Mouse (Mus musculus) midbrain, embryonic 15.5 days (tissue): Measurements from ENCODE around the gene Cc2d2a. TPM values are rescaled to one million over a fixed set of nuclear protein-coding genes. Genes with fewer than 3 reads are reported as not detected.

Experiments used
- ATAC-seq: fragments of 200-750 bp; cut with Nextera tagmentation; replicated peaks from 2 replicates; pipeline ENCODE4 v1.8.0; 2017; ENCODE audit warnings: moderate TSS enrichment
- H3K27ac ChIP-seq: fragments of 300-500 bp; sonication (generic); 2 replicates; pipeline ENCODE4 v1.5.1; 2015; ENCODE audit warnings: mild to moderate bottlenecking, inconsistent platforms
- H3K27me3 ChIP-seq: fragments of 300-500 bp; sonication (generic); replicated peaks from 2 replicates; pipeline ENCODE4 v1.6.1; 2015; ENCODE audit warnings: inconsistent platforms
- H3K36me3 ChIP-seq: fragments of 300-500 bp; sonication (generic); replicated peaks from 2 replicates; pipeline ENCODE4 v1.6.1; 2015; ENCODE audit warnings: inconsistent platforms
- H3K4me1 ChIP-seq: fragments of 300-500 bp; sonication (generic); 2 replicates; pipeline ENCODE4 v1.6.1; 2015; ENCODE audit warnings: inconsistent platforms
- H3K4me2 ChIP-seq: fragments of 300-500 bp; sonication (generic); 2 replicates; pipeline ENCODE4 v1.6.1; 2015; ENCODE audit warnings: inconsistent platforms, mild to moderate bottlenecking, moderate library complexity
- H3K4me3 ChIP-seq: fragments of 300-500 bp; sonication (generic); 2 replicates; pipeline ENCODE4 v1.5.1; 2015; ENCODE audit warnings: mild to moderate bottlenecking, inconsistent platforms
- H3K9ac ChIP-seq: fragments of 300-500 bp; sonication (generic); 2 replicates; pipeline ENCODE4 v1.6.1; 2015; ENCODE audit warnings: mild to moderate bottlenecking, inconsistent platforms
- H3K9me3 ChIP-seq: fragments of 300-500 bp; sonication (generic); 2 replicates; pipeline ENCODE4 v1.6.1; 2016; ENCODE audit warnings: inconsistent platforms
- WGBS: fragments of 180-500 bp; shearing (Covaris S2); methylation state at CpG from one replicate; pipeline ENCODE4 v1.1.7; 2015; ENCODE audit warnings: mixed read lengths; 5-methylcytosine and 5-hydroxymethylcytosine counted together
- polyA plus RNA-seq: library from polyadenylated mRNA; unstranded; fragments of >200 nt; fragmentation: Nextera tagmentation; extraction: Ambion mirVana; gene quantifications from 2 replicates; pipeline ENCODE4 v1.2.1, GENCODE M21; 2015

Cc2d2a gene
- polyA plus RNA-seq, 1 experiment from 2014 or later = 8.5 TPM

DNA sequence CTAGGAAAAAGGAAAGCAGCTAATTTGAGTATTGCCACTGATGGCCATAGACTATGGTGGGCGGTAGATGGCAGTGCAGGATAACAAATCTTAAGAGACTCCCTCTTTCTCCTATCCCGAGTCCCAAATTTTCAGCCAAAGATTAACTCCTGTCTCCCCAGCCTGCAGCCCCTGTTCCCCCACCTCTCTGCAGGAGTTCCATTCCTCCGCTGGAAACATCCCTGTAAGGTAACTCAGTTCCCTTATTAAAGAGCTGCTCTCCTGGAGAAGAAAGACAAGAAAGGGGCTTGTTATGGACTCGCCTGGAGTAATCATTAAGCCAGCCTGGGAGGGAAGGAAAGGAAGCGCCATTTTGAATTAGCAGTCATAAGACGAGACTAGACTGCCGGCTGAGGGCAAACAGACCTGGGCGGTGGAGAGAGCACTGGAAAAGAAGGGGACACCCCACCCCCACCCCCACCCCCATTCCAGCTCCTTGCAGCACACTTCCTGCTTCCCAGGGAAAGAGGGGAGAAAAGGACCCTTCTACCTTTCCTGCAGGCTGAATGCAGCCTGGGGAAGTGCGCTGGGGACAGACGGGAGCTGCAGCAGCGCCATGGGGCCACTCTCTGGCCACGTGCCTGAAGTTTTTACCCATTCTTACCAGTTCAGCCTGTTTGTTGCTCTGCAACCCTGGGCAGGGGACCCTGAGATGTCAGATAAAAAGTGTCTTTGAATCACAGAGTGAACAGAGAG lies 10.2 kb downstream of the Cc2d2a start:
- WGBS = under 1% methylated on average over 12 of the region's 12 CpGs
- H3K9me3 ChIP-seq = no peaks in the 10 kb centered on the region
- 0 out of 2 replicates have a peak, but pooled peaks cover 2% of the 10 kb centered on the region for H3K36me3 ChIP-seq
- H3K4me1 ChIP-seq = peaks cover 9% of the 10 kb centered on the region
- H3K4me2 ChIP-seq = peak overlapping the region; percentile 55
- no peaks in the 10 kb centered on the region for H3K27me3 ChIP-seq
- peak overlapping the region; percentile 59 for H3K4me3 ChIP-seq
- H3K9ac ChIP-seq = peak overlapping the region; percentile 49
- H3K27ac ChIP-seq = peak overlapping the region; percentile 95
- peak; percentile 97 for ATAC-seq

DNA sequence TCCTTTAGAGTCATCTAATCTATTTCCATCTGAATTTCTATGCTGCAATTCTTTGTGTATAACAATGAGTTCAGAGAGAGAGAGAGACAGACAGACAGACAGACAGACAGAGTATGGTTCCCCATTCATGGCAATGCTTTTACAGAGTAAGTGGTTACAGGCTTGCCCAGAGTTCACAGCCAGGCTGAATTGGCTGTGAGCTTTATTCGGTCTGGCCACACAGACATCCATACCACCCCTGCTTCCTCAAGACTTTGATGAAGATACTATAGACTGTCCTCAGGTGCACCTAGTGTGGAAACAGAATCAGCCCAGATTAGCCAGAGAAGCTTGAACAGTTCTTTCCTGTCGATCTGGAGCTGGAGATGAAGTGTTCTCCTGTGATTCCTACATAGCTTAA lies 10.9 kb downstream of the Cc2d2a start:
- peaks cover 9% of the 10 kb centered on the region for H3K4me1 ChIP-seq
- 0 out of 2 replicates have a peak, but pooled peaks cover 2% of the 10 kb centered on the region for H3K36me3 ChIP-seq
- H3K27me3 ChIP-seq = no peaks in the 10 kb centered on the region
- peak overlapping the region; percentile 95 for H3K27ac ChIP-seq
- H3K4me2 ChIP-seq = peak overlapping the region; percentile 55
- no peaks in the 10 kb centered on the region for H3K9me3 ChIP-seq
- no peak for ATAC-seq
- peak overlapping the region; percentile 59 for H3K4me3 ChIP-seq
- WGBS = 81% methylated on average over 2 of the region's 2 CpGs
- H3K9ac ChIP-seq = peak overlapping the region; percentile 49

DNA sequence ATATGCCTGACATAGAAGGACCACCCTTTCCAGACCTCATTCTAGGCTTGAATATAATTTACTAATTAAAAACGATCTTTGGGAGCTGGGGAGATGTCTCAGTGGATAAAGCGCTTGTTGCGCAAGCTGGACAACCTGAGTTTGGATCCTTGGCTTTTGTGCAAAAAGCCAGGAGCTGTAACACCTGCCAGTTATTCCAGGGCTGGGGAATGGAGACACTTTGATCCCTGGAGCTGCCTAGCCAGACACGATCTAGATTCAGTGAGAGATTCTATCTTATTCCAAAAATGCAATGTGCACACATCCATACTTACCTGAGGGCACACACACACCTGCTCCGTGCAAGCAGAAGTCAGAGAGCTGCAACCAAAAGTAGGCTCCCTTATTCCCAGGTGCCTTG lies 23.3 kb downstream of the Cc2d2a start:
- Histone ChIP-seq H3K4me1 (no peaks in the 10 kb centered on the region), H3K9ac (no peak overlapping the region), H3K9me3 (no peaks in the 10 kb centered on the region), H3K36me3 (peaks cover 28% of the 10 kb centered on the region), H3K4me2 (no peak overlapping the region), H3K27me3 (no peaks in the 10 kb centered on the region), H3K4me3 (no peak overlapping the region), H3K27ac (no peak overlapping the region)
- ATAC-seq = no peak
- whole genome bisulfite sequencing = 94% methylated on average over 5 of the region's 5 CpGs

DNA sequence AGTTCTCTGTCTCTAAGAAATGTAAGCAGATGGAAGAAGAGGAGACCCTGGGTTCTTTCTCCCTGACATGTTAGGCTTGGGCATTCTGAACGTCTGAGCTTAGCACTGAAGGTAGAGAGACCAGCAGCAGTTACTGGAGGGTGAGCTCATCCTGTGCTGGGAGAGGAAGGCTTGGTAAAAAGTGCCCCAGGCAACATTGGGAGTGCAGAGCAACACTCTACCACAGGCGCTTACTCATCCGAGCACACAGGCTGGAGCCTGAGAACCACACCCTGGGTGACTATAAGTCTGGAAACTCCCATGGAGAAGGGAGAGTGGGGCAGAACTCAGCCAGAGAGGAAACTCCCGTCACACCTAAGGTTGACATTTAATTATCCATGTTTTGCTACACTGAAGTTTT lies 30.3 kb downstream of the Cc2d2a start:
- Histone ChIP-seq H3K4me1 (no peaks in the 10 kb centered on the region), H3K36me3 (peaks cover 14% of the 10 kb centered on the region), H3K9ac (no peak overlapping the region), H3K27ac (no peak overlapping the region), H3K4me3 (no peak overlapping the region), H3K27me3 (no peaks in the 10 kb centered on the region), H3K4me2 (no peak overlapping the region), H3K9me3 (no peaks in the 10 kb centered on the region)
- ATAC-seq = no peak
- 84% methylated on average over 4 of the region's 4 CpGs for WGBS

DNA sequence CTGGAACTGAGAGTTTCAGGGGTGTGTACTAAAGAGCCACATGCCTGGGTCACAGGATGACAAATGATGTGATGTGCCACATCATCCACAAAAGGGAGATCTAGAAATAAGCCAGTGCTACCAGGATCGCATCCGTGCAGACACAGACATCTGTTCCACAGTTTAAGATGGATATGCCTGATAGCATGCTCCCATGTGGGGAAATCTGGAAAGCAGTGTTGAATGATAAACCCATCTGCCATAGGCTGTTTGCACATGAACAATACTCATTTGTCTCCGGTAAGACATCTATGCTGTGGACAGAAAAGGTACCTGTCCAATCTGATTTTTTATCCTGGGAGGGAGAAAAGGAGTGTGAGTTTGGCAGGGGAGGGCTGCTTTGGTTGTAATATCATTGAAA lies 35.0 kb downstream of the Cc2d2a start:
- WGBS = 76% methylated on average over 3 of the region's 3 CpGs
- H3K27ac ChIP-seq = no peak overlapping the region
- H3K36me3 ChIP-seq = peaks cover 12% of the 10 kb centered on the region
- no peaks in the 10 kb centered on the region for H3K27me3 ChIP-seq
- no peaks in the 10 kb centered on the region for H3K9me3 ChIP-seq
- H3K4me3 ChIP-seq = no peak overlapping the region
- H3K9ac ChIP-seq = no peak overlapping the region
- H3K4me2 ChIP-seq = no peak overlapping the region
- ATAC-seq = no peak
- no peaks in the 10 kb centered on the region for H3K4me1 ChIP-seq

DNA sequence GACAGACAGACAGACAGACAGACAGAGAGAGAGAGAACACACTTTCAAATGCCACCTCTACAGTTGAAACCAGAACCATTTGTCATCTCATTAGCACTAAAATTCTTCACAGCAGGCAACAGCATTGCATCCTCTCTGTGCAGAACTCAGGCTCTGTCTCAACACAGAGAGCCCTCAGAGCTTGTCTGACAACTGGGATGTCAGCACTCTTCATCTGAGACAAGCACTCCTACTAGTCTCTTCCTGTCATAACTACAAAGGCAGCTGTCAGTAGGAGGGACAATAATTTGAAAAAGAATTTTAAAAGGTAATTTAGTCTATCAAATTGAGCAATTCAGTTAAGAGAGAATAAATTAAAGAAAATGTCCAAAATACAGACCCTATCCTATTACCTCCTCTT lies 37.1 kb downstream of the Cc2d2a start:
- Histone ChIP-seq H3K4me1 (no peaks in the 10 kb centered on the region), H3K27me3 (no peaks in the 10 kb centered on the region), H3K27ac (no peak overlapping the region), H3K4me3 (no peak overlapping the region), H3K9ac (no peak overlapping the region), H3K36me3 (peaks cover 16% of the 10 kb centered on the region; the same call in 1 of the 2 replicates), H3K4me2 (no peak overlapping the region), H3K9me3 (no peaks in the 10 kb centered on the region)
- no peak for ATAC-seq

DNA sequence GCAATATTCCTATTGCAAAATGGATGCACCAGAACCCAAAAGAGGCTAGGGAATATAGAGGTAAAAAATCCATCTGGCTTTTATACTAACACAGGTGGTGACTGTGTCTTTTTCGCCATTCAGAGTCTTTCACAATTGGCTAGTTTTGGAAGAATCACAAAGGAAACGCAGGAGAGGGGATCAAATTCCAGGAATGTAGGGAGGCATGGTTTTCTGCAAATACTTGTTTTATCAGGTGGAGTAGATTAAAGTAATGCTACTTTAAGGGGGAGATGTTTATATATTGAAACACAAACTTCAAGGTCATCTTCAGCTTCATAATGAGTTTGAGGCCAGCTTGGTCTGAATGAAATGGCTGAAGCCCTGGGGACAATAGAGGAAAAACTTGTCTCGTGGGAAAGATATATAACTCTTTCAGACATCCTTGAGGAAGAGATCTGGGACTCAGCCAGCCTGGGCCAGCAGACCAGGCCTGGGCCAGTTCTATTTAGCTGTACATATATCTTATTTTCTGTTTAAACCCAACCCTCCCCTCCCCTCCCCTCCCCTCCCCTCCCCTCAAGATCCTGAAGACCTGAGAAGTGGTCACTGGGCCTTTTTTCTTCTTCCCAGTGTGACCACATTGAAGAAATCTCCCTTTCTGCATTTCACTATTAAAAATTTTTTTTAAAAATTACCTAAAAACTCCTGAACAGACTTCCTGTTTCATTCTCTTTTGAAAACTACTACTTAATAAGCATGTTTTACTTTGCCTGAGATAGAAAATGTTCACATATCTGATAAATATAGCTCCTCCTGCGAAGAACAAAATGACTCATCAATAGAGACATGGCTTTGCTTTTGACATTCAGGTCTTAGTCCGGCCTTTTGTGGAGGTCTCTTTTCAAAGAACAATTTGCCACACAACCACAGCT lies 59.6 kb downstream of the Cc2d2a start:
- Histone ChIP-seq H3K9ac (no peak overlapping the region), H3K36me3 (0 out of 2 replicates have a peak, but pooled peaks cover 6% of the 10 kb centered on the region), H3K4me1 (no peaks in the 10 kb centered on the region), H3K9me3 (no peaks in the 10 kb centered on the region), H3K27ac (no peak overlapping the region), H3K4me3 (no peak overlapping the region), H3K4me2 (no peak overlapping the region), H3K27me3 (no peaks in the 10 kb centered on the region)
- no peak for ATAC-seq
- 78% methylated on average over 5 of the region's 5 CpGs for WGBS

DNA sequence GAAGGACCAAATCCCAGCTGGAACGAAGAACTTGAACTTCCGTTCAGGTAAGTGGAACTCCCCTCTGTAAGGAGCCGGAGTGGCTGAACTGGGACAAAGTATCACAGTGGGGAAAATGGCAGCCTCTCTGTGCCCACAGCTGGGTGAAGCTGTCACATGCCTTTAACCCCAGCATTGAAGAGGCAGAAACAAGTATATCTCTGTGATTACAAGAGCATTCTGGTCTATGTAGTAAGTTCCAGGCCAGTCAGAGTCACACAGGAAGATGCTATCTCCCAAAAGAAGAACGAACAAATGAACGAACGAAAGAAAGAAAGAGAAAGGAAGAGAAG lies 60.3 kb downstream of the Cc2d2a start:
- Histone ChIP-seq H3K36me3 (0 out of 2 replicates have a peak, but pooled peaks cover 6% of the 10 kb centered on the region), H3K4me3 (no peak overlapping the region), H3K4me2 (no peak overlapping the region), H3K27me3 (no peaks in the 10 kb centered on the region), H3K4me1 (no peaks in the 10 kb centered on the region), H3K9me3 (no peaks in the 10 kb centered on the region), H3K27ac (no peak overlapping the region), H3K9ac (no peak overlapping the region)
- 89% methylated on average over 6 of the region's 6 CpGs for WGBS
- no peak for ATAC-seq

DNA sequence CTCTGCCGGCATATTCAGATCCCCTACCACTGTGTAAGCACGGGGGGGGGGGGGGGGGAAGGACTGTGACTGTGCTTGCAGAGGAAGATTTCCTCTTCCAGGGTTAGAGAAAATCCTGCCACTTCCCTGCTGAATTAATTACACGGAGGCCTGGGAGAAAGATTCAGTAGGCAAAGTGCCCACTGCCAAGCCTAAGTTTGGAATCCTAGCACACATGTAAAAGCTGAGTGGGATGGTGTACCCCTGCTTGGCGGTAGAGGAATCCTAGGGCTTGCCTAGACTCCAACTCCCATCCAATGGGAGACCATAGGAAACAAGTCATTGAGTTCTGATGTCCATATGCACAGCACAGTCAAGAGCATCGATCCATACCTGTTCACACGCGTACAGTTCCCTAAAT lies 61.7 kb downstream of the Cc2d2a start:
- Histone ChIP-seq H3K27me3 (no peaks in the 10 kb centered on the region), H3K4me1 (no peaks in the 10 kb centered on the region), H3K4me2 (no peak overlapping the region), H3K27ac (no peak overlapping the region), H3K9ac (no peak overlapping the region), H3K36me3 (0 out of 2 replicates have a peak, but pooled peaks cover 3% of the 10 kb centered on the region), H3K9me3 (no peaks in the 10 kb centered on the region), H3K4me3 (no peak overlapping the region)
- WGBS = 88% methylated on average over 7 of the region's 7 CpGs
- no peak for ATAC-seq

DNA sequence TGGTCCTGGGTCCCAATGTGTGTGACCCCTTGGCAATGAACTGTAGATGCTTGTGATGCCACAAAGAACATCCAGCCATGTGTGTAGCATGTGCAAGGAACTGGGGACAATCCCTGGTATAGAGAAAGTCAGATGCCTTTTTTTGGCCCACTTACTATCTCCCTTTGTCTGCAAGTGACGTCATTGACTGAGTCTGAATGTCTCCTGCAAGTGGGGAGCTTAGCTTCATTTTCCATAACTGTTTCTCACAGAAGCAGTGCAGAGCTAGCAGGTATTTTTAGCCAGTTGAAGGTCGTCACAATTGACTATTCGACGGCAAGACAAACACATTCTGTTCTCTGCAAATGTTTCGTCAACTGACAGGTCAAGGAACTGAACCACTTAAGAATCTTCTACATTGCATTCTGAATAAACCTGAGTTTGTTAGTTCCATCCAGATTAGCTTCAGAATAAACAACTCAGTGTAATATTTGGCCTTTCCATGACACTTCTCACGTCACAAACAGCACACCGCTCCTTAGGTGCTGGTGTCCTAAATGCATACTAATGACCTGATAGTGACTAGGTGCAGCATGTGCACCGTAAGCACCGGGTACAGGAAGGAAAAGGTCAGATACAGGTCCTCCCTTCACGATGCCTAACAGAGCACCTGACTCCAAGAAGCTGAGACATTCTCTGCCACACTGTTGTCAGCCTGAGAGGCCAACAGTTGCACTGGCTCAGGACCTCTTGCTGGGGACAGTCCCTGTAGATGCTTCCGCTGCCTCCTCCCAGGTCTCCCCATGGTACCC lies 66.4 kb downstream of the Cc2d2a start:
- no peaks in the 10 kb centered on the region for H3K27me3 ChIP-seq
- H3K4me2 ChIP-seq = no peak overlapping the region
- no peak overlapping the region for H3K4me3 ChIP-seq
- 86% methylated on average over 11 of the region's 11 CpGs for WGBS
- H3K9ac ChIP-seq = no peak overlapping the region
- no peaks in the 10 kb centered on the region for H3K4me1 ChIP-seq
- no peak overlapping the region for H3K27ac ChIP-seq
- no peaks in the 10 kb centered on the region for H3K9me3 ChIP-seq
- no peak for ATAC-seq
- no peaks in the 10 kb centered on the region for H3K36me3 ChIP-seq

DNA sequence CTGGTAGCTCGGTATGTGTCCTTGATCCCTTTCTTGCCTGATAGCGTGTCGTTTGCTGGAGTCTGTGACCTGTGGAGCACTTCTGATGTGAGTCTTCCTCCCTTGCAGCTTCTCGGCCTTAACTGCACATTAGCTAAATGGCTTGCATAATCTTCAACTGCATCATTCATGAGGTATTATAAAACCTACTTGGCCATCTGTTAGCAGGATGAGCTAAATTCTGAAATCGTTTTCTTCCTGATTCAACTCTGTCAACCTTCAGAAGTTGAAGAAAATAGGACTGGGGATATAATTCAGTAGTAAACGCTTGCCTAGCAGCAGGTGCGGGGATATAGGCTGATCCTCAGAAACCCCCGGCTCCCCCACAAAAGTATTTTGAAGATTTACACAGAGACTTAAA lies 70.2 kb downstream of the Cc2d2a start:
- no peak overlapping the region for H3K4me2 ChIP-seq
- 63% methylated on average over 8 of the region's 8 CpGs for WGBS

DNA sequence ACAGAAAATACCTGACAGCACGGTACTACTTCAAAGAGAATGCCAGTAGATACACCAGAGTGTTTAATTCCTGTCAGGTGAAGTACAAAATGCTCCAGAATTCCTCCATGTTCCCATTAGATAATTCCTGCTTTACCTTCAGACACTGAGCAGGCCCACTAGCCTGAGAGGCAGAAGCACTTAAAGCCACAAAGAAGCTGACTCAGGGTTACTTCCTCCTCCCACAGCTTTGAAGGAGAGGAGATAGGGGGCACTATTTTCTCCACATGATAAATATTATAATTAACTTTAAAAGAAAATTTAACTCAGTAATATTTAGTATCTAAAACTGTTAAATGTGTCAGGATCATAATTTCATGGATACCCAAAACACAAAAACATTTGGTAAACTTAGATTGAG lies 82.0 kb downstream of the Cc2d2a start:
- Histone ChIP-seq H3K9me3 (no peaks in the 10 kb centered on the region), H3K27ac (no peak overlapping the region), H3K36me3 (0 out of 2 replicates have a peak, but pooled peaks cover 6% of the 10 kb centered on the region), H3K27me3 (no peaks in the 10 kb centered on the region), H3K4me1 (no peaks in the 10 kb centered on the region), H3K4me2 (no peak overlapping the region), H3K4me3 (no peak overlapping the region), H3K9ac (no peak overlapping the region)
- ATAC-seq = no peak
- WGBS = 91% methylated on average over 1 of the region's 1 CpGs

More for the DNA sequence above, 70.2 kb downstream of the Cc2d2a start:
- Histone ChIP-seq H3K9me3 (no peaks in the 10 kb centered on the region), H3K4me3 (no peak overlapping the region), H3K9ac (no peak overlapping the region), H3K27ac (no peak overlapping the region), H3K4me1 (no peaks in the 10 kb centered on the region), H3K27me3 (no peaks in the 10 kb centered on the region), H3K36me3 (no peaks in the 10 kb centered on the region; the same call in 1 of the 2 replicates)
- ATAC-seq = no peak
